Mouse (Mus musculus) CH12.LX (cell line): ENCODE measurements around the gene Hist1h3e.

Experiments used
- BHLHE40 ChIP-seq: IDR thresholded peaks from 2 replicates; pipeline ENCODE4 v1.6.1; 2011; ENCODE audit warnings: mild to moderate bottlenecking, low read depth, low read length, improper control_type of control experiment
- CTCF ChIP-seq, 2 experiments: IDR thresholded peaks in 1 of 2; conservative IDR thresholded peaks in 1 of 2; 2 replicates each; pipeline ENCODE4 v1.5.1; 2011 to 2012; ENCODE audit warnings: low read depth in 2 of 2, low read length in 2 of 2, improper control_type of control experiment in 1 of 2, inconsistent platforms in 1 of 2, mild to moderate bottlenecking in 1 of 2, moderate library complexity in 1 of 2
- EP300 ChIP-seq: IDR thresholded peaks from 2 replicates; pipeline ENCODE4 v1.6.1; 2011; ENCODE audit warnings: low read length, improper control_type of control experiment
- JUND ChIP-seq: conservative IDR thresholded peaks from 2 replicates; pipeline ENCODE4 v1.6.1; 2011; ENCODE audit warnings: low read depth, low read length, improper control_type of control experiment
- MAFK ChIP-seq: IDR thresholded peaks from 2 replicates; pipeline ENCODE4 v1.6.1; 2011; ENCODE audit warnings: low read length, improper control_type of control experiment; ENCODE audit not compliant: insufficient replicate concordance
- MYC ChIP-seq: IDR thresholded peaks from 2 replicates; pipeline ENCODE4 v1.6.1; 2011; ENCODE audit warnings: low read depth, mild to moderate bottlenecking, improper control_type of control experiment, low read length
- POLR2AphosphoS2 ChIP-seq: IDR thresholded peaks from 2 replicates; pipeline ENCODE4 v1.6.1; 2011; ENCODE audit warnings: low read depth, low read length, improper control_type of control experiment
- RAD21 ChIP-seq: IDR thresholded peaks from 2 replicates; pipeline ENCODE4 v1.6.1; 2011; ENCODE audit warnings: low read depth, mild to moderate bottlenecking, low read length, improper control_type of control experiment, moderate library complexity
- USF1 ChIP-seq: IDR thresholded peaks from 2 replicates; pipeline ENCODE4 v1.6.1; 2014; ENCODE audit warnings: low read depth, mild to moderate bottlenecking, inconsistent platforms, low read length, improper control_type of control experiment
- ZMIZ1 ChIP-seq: IDR thresholded peaks from 2 replicates; pipeline ENCODE4 v1.6.1; 2012; ENCODE audit warnings: low read depth, mild to moderate bottlenecking, inconsistent platforms, low read length, improper control_type of control experiment
- ZNF384 ChIP-seq: IDR thresholded peaks from 2 replicates; pipeline ENCODE4 v1.6.1; 2012; ENCODE audit warnings: low read depth, low read length, improper control_type of control experiment, inconsistent platforms

DNA sequence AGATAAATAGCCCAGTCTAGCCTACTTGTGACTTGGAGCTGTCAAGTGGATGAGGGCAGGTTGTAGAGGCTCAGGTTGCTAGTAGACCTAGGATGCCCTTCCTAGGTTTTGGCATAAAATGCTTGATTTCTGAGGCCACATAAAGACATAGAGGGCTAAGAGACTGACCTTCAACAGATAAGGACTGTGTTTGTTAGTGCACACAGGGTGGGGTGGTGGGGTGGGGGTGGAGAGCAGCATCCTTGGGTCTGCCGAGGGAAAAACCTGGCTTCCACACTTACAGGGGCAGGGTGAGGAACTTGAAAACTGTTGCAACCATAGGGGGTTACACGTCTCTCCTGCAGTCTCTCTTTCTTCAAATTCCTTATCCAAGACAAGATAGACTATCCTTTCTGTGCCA is 33.0 kb upstream of the Hist1h3e start:
- TF ChIP-seq MYC (no peak), MAFK (no peak), JUND (no peak), POLR2AphosphoS2 (no peak), CTCF (conservative IDR thresholded peaks at IDR 0.05 in 1 of 2, IDR thresholded peaks at IDR 0.05 in 1 of 2; ENCODE audit: low read depth in 2 of 2, low read length in 2 of 2) (no peak), BHLHE40 (no peak), ZMIZ1 (no peak), ZNF384 (no peak), EP300 (no peak), USF1 (no peak), RAD21 (no peak)
